ENCODE assay signal across 11 mouse cellular contexts in genomic region chr12:70614686-70615085, GRCm38 (mm10).
"Had no signal": no experiment of that assay in that cellular context is flagged by ENCODE, and none has a peak within 500 bp of the region (broad histone marks: within the 10 kb centered on the region; RNA-seq: fewer than 3 reads in every experiment).

No protein-coding gene starts in this region.

- H3K4me1 ChIP-seq: midbrain, embryonic 13.5 days had no signal

- H3K4me3 ChIP-seq: midbrain, embryonic 10.5 days; midbrain, embryonic 13.5 days; neural tube, embryonic 12.5 days had no signal

- H3K27ac ChIP-seq: midbrain, embryonic 10.5 days; midbrain, embryonic 13.5 days; neural tube, embryonic 12.5 days had no signal

- DNase-seq: lung, adult 18-20 months; lung, embryonic 14.5 days; lung, postnatal 10 days; lung, postnatal 4 days; right cerebral cortex, postnatal 14 days; thymus, adult 18-20 months; thymus, postnatal 14 days; thymus, postnatal 36 days had no signal
